Mouse (Mus musculus): ENCODE measurements around the gene Pak1ip1. TPM values are rescaled to one million over a fixed set of nuclear protein-coding genes. Genes with fewer than 3 reads are reported as not detected.
A peak's percentile ranks its signal among the peaks of the same experiment; 100 is the strongest.

Gene Pak1ip1
- total RNA-seq, 2 experiments from 2014 or later = 23.8 to 26.7 TPM

GRCm38 (mm10) chr13:41002001-41002400 lies 1.2 kb downstream of the Pak1ip1 start:
- no peak for DNase-seq (ENCODE audit: low spot score)

GRCm38 (mm10) chr13:41006244-41006643 lies 5.4 kb downstream of the Pak1ip1 start:
- DNase-seq (ENCODE audit: low spot score) = no peak

DNA sequence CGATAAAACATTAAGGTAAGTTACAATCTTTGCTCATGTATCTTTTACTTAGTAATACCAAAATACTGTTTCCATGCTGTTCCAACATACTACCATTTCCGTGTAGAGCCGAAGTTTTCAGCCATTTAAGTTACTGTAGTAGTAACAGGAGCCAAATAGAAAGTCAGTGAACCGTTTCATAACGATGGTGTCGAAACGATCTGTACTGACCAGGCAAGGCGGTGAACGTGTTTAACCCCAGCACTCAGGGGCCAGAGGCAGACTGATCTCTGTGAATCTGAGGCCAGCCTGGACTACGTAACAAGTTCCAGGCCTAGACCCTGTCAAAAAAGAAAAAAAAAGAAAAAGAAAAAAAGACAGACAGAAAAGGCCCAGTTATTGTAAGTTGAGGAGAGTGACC lies 7.4 kb downstream of the Pak1ip1 start:
- no peak for DNase-seq (ENCODE audit: low spot score)

- no peak for DNase-seq (ENCODE audit: low spot score)
Observed at GRCm38 (mm10) chr13:41008946-41009345, 8.1 kb downstream of the Pak1ip1 start.

DNA sequence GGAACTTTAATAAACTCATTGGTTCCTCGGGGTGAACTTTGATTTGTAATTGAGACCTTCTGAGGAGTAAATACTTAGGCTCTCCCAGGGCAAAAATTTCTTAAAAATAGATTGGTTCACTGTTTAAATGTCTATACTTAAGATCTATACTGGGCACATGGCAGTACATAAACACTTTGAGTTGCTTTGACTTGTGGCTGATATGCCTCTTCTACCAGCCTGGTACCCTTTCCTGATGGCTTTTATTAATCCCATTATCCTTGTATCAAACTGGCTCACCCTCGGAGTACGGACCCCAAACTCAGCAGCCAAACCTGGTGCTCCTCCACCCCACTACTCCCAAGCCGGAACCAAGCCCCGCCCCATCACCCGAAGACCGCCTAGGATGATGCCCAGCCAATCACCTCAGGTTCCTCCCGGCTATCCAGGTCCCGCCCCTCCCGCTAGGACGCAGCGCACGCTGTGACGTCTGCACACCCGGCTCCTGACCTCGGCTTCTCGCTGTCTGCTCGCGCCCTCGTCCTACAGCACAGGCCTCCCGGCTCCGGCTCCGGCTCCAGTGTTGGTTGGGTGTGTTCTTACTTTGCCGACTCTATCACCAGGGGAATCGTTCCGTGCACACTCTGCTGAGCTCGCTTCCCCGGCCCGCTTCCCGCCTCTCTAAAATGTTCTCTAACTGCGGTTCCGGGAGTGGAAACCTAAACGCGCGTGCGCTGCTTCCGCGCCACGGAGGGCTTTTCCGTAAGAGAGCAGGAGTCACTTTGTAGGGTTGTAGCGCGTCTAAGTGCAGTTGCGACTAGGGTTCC lies 15.2 kb downstream of the Pak1ip1 start, which contains the start of gene Tmem14c:
Gene Tmem14c, plus strand, starts transcription at position 464 of the 806 bp plus-strand sequence.
- peak; percentile 96 for DNase-seq (ENCODE audit: low spot score)

DNA sequence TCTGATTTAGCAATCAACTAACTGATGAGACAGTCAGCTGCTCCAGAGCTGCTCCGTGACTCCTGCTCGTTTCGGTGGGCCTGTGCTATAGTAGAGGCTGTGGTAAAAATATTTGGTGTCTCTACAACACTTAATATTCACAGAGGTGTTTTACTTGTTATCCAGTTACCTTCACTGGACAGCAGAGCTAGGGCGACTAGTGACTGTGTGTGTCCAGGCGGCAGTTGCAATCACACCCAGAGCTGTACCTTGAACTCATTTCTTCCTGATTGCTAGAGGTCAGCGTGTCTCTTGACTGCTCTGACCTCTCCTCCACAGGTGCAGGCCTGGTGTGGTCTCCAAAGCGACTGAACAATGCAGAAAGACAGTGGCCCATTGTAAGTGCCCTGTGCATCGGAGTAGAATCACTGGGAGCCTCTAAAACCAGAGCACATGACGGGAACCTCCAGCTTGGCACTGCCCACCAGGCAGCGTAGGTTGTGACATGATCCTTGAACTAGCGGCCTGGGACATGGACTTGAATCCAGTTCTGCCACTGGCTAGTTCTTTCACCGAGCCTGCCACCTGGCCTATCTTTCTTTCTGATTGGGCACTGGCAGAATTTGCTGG lies 16.1 kb downstream of the Pak1ip1 start:
- DNase-seq (ENCODE audit: low spot score) = no peak

DNA sequence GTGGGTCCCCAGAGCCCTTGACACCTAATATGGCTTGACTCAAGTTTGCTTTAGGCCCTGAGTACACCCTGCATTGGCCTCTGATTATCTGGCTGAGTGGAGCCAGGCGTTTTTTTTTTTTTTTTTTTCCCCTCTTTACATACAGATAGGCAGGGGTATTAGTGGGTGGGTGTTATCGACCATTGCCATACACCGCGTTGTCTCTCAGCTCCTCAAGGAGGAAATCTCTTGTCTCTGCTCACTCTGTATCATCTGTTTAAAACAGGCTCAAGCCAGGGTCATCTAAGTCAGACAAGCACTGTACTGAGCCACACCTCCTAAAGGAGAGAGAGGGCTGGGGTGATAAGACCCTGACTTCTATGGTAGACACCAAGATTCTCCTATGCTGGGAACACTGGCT lies 17.0 kb downstream of the Pak1ip1 start:
- DNase-seq (ENCODE audit: low spot score) = no peak

DNA sequence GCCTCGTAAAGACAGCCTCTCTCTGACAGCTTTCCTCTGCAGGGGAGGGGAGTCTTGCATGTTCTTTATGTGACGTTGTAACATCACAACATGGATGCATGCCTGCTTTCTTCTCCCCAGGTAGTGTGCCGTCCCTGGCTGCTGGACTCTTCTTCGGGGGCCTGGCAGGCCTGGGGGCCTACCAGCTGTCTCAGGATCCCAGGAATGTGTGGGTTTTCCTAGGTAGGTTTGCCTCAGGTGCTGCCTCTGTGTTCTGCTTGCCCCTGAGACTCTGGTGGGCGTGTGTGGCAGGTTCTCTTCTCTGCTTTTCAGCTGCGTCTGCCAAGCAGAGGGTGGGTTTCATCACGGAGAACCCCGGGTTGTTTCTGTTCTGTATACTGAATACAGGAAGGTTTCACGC lies 17.4 kb downstream of the Pak1ip1 start:
- DNase-seq (ENCODE audit: low spot score) = no peak

DNA sequence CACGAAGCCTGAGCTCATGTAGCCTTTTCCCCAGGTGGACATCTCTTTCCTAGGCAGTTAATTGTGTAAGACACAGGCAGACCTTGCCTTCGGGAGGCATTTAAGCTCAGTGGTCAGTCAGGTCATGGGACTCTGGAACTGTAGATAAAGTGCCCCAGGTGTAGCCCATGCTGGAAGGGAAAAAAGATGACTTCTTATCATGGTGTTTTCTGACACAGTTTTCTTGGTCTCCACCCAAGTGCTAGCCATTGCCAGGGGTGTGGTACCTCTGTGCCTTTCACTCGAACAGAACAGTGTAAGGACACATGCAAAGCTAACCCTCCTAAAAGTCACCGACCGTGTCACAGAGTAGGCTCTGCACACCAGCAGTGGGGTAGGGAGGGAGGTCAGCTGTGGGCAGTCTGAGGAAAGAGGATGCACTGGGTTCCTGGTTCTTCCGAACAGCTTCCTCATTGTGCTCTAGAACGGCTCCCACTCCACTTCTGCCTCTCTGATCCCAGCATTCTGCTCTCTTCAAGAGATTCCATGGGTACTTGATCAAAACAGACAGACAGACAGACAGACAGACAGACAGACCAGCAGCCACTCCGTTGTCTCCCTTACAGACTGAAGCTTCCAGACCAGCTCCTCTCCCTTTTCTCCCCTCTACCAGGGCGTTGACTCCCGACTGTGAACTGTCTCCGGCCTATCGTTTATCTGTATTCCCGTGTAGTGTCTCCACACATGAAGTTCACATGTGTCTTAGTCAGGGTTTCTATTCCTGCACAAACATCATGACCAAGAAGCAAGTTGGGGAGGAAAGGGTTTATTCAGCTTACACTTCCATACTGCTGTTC lies 18.2 kb downstream of the Pak1ip1 start:
- no peak for DNase-seq (ENCODE audit: low spot score)

- DNase-seq (ENCODE audit: low spot score) = no peak
Observed at GRCm38 (mm10) chr13:41020494-41020893, 19.7 kb downstream of the Pak1ip1 start.

DNA sequence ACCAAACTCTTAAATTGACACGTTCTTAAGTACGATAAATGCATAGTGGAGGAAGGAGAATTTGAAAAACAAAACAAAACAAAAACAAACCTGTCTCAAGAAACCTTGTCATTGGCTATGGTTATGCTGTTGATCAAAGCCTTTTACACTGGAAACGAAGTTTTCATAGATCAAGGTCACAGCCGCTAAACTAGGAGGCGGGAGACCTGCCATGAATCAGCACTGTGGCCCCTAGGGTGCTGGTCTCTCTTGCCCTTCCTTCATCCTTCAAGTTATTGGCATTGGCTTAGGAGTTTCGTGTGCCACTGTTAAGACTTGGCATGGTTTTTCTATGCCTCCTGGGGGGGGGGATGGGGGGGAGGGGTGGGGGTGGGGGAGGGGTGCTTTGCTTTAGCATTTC lies 20.8 kb downstream of the Pak1ip1 start:
- DNase-seq (ENCODE audit: low spot score) = no peak

GRCm38 (mm10) chr13:41022099-41022498 lies 21.3 kb downstream of the Pak1ip1 start:
- no peak for DNase-seq (ENCODE audit: low spot score)

DNA sequence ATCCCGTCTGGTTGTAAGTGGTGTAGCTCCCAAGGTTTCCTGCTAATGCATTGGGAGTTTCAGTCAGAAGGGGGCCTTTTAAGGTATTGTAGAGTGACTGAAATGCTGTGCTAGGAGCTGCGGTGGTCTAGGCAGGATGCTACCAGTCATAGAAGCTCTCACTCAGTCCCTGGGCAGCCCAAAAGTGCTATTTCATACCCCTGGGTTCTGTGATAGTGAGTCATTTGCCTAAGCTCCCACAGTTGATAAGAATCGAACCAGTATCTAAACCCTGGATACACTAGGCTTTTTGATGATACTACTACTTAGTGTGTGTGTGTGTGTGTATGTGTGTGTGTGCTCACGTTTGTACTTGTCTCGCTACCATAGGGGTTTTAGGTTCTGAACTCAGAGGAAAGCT lies 29.3 kb downstream of the Pak1ip1 start:
- DNase-seq (ENCODE audit: low spot score) = no peak

- no peak for DNase-seq (ENCODE audit: low spot score)
Observed at GRCm38 (mm10) chr13:41042511-41042910, 41.7 kb downstream of the Pak1ip1 start.

GRCm38 (mm10) chr13:41045901-41046300 lies 45.1 kb downstream of the Pak1ip1 start:
- no peak for DNase-seq (ENCODE audit: low spot score)

DNA sequence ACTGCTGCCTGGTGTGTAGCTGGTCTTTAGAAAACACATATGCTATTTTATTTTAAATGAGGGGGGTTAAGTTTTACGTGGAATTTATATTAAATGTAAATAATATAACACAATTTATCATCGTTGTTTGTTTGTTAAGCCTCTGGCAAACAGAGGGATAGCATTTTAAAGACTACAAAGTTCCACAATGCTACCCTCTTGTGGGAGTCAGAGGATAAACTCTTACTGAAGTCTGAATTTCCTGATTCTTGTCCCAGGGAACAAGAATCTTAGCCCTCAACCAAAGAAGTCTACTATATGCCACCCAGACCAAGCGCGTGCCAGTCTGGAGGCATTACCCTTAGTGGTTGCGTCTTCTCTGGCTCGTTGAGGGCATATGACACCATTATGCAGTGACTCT lies 46.5 kb downstream of the Pak1ip1 start:
- no peak for DNase-seq (ENCODE audit: low spot score)

DNA sequence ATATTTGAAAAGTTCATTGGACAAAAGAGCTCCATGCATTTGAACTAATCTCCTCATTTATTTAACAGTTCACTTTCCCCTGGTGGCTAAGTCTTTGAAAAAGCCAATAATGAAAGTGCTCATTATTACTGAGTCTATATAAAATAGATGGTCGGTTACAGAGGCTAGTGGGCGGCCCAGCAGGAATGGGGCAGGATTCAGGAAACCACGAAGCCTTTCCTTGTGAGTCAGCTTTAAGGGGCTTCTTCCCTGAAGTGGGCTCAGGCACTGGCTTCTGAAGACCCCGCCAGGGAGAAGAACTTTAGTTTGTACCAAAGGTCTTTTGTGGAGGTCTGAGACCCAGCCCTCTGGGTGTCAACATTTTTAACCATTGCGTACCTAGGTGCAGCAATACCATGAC lies 51.1 kb downstream of the Pak1ip1 start:
- DNase-seq (ENCODE audit: low spot score) = no peak

Other genes with a start within 250 kb of the Pak1ip1 start
- gene Gcnt2, start 141.3 kb upstream of the Pak1ip1 start, total RNA-seq (2021) = 10 to 100 TPM in 1 of 2 experiments, 1 to 10 TPM in 1; 9.5 to 19.4 TPM
- 10 to 100 TPM; 65.8 to 67.0 TPM for gene Tmem14c, start 15.3 kb downstream of the Pak1ip1 start, total RNA-seq (2021)
- not detected for gene Mak, start 78.7 kb downstream of the Pak1ip1 start, total RNA-seq (2021)
- not detected for gene Gcm2, start 110.0 kb downstream of the Pak1ip1 start, total RNA-seq (2021)
- gene Sycp2l, start 113.3 kb downstream of the Pak1ip1 start, total RNA-seq (2021) = not detected
- gene Elovl2, start 219.4 kb downstream of the Pak1ip1 start, total RNA-seq (2021) = under 1 TPM; 0.05 to 0.12 TPM
- 10 to 100 TPM; 37.3 to 37.5 TPM for gene Smim13, start 248.8 kb downstream of the Pak1ip1 start, total RNA-seq (2021)